Mouse (Mus musculus) forebrain, embryonic 15.5 days (tissue): Measurements from ENCODE around the gene Cntnap5a. TPM values are rescaled to one million over a fixed set of nuclear protein-coding genes. Genes with fewer than 3 reads are reported as not detected.
"Not testable (repeated sequence)": the region's sequence is repeated elsewhere in the genome, so short reads cannot be mapped to it uniquely, and the experiment has no call there.

ENCODE experiments used
- ATAC-seq: fragments of 200-750 bp; cut with Nextera tagmentation; replicated peaks from 2 replicates; pipeline ENCODE4 v1.8.0; 2017; ENCODE audit warnings: mild to moderate bottlenecking, moderate TSS enrichment, moderate library complexity
- H3K27ac ChIP-seq: fragments of 300-500 bp; sonication (generic); replicated peaks from 2 replicates; pipeline ENCODE4 v1.5.1; 2015; ENCODE audit warnings: mild to moderate bottlenecking, inconsistent platforms
- H3K27me3 ChIP-seq: fragments of 300-500 bp; sonication (generic); 2 replicates; pipeline ENCODE4 v1.6.1; 2015; ENCODE audit warnings: inconsistent platforms
- H3K36me3 ChIP-seq: fragments of 300-500 bp; sonication (generic); 2 replicates; pipeline ENCODE4 v1.6.1; 2015; ENCODE audit warnings: mild to moderate bottlenecking, inconsistent platforms
- H3K4me1 ChIP-seq: fragments of 300-500 bp; sonication (generic); 2 replicates; pipeline ENCODE4 v1.6.1; 2015; ENCODE audit warnings: inconsistent platforms
- H3K4me2 ChIP-seq: fragments of 300-500 bp; sonication (generic); replicated peaks from 2 replicates; pipeline ENCODE4 v1.6.1; 2015; ENCODE audit warnings: mild to moderate bottlenecking, inconsistent platforms
- H3K4me3 ChIP-seq: fragments of 300-500 bp; sonication (generic); 2 replicates; pipeline ENCODE4 v1.5.1; 2015; ENCODE audit warnings: mild to moderate bottlenecking, inconsistent platforms
- H3K9ac ChIP-seq: fragments of 300-500 bp; sonication (generic); replicated peaks from 2 replicates; pipeline ENCODE4 v1.6.1; 2015; ENCODE audit warnings: mild to moderate bottlenecking, inconsistent platforms
- H3K9me3 ChIP-seq: fragments of 300-500 bp; sonication (generic); 2 replicates; pipeline ENCODE4 v1.6.1; 2016; ENCODE audit warnings: inconsistent platforms
- WGBS: fragments of 180-500 bp; shearing (Covaris S2); methylation state at CpG from one replicate; pipeline ENCODE4 v1.1.7; 2015; ENCODE audit warnings: mixed read lengths; 5-methylcytosine and 5-hydroxymethylcytosine counted together
- polyA plus RNA-seq: library from polyadenylated mRNA; unstranded; fragments of >200 nt; fragmentation: Nextera tagmentation; extraction: Ambion mirVana; gene quantifications from 2 replicates; pipeline ENCODE4 v1.2.1, GENCODE M21; 2015

The Cntnap5a gene
- polyA plus RNA-seq, 1 experiment from 2014 or later, result 0.98 TPM

DNA sequence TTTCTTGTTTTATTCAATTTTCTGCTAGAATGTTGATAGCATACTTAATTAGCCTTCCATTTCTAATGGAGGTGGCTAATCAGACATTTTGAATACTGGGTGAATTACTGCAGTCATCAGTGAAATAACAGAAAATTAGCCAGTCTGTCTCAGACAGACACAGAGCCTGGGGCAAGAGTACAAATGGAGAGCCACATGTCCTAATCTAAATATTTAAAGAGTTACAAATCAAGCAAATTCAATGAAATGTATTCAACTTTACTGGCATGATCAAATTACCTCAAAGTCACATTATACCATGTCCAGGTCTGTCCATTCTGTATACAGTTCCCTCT, 423.1 kb downstream of the Cntnap5a start:
- peak; percentile 62 for ATAC-seq
- Histone ChIP-seq H3K4me1 (no peaks in the 10 kb centered on the region), H3K36me3 (no peaks in the 10 kb centered on the region), H3K27me3 (no peaks in the 10 kb centered on the region), H3K9me3 (no peaks in the 10 kb centered on the region), H3K4me3 (no peak overlapping the region), H3K27ac (no peak overlapping the region), H3K9ac (no peak overlapping the region), H3K4me2 (no peak overlapping the region)

DNA sequence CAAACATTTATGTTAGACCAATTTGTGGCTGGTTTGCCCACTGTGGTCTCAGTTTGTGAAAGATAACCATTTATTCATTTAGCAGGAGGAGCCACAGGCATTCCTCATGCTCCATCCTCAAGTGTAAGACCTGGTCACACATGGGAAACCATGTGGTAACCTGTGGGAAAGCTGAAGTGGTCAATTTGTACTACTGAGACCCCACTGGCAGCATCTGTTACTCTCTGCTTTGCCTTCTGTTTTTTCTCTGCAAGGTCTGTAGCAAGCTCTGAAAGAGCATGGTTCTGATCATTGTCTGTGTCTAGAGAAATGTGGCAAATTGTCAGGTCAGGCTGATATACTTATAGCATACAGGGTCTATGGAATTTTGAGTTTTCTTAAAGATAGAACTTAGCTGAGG, 423.8 kb downstream of the Cntnap5a start:
- no peak for ATAC-seq
- no peaks in the 10 kb centered on the region for H3K36me3 ChIP-seq
- H3K4me3 ChIP-seq, result no peak overlapping the region
- no peak overlapping the region for H3K27ac ChIP-seq
- no peaks in the 10 kb centered on the region for H3K27me3 ChIP-seq
- no peaks in the 10 kb centered on the region for H3K9me3 ChIP-seq
- H3K4me2 ChIP-seq, result no peak overlapping the region
- no peaks in the 10 kb centered on the region for H3K4me1 ChIP-seq
- H3K9ac ChIP-seq, result no peak overlapping the region

DNA sequence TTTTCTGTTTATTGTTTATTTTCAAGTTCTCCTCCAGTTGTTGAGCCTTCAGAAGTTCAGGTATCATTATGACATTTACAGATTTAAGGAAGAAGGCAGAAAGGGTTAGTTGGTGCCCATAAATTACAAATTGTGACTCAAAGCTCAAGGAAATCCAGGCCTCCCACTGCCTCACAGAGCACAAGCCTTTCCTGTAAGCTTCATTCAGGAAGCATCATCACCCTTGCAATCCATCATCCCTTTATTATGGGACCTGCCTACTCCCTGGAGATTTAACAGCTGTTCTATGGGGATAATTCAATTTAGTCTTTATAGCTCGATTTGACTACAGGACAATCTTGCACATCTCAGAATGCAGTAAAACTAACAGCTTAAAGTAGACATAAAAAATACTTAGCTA, 441.2 kb downstream of the Cntnap5a start:
- no peaks in the 10 kb centered on the region for H3K27me3 ChIP-seq
- WGBS, result 62% methylated on average over 1 of the region's 1 CpGs
- H3K4me2 ChIP-seq, result no peak overlapping the region
- no peak overlapping the region for H3K9ac ChIP-seq
- no peak overlapping the region for H3K27ac ChIP-seq
- H3K4me3 ChIP-seq, result no peak overlapping the region
- no peaks in the 10 kb centered on the region for H3K36me3 ChIP-seq
- H3K9me3 ChIP-seq, result no peaks in the 10 kb centered on the region
- no peaks in the 10 kb centered on the region for H3K4me1 ChIP-seq
- ATAC-seq, result no peak

DNA sequence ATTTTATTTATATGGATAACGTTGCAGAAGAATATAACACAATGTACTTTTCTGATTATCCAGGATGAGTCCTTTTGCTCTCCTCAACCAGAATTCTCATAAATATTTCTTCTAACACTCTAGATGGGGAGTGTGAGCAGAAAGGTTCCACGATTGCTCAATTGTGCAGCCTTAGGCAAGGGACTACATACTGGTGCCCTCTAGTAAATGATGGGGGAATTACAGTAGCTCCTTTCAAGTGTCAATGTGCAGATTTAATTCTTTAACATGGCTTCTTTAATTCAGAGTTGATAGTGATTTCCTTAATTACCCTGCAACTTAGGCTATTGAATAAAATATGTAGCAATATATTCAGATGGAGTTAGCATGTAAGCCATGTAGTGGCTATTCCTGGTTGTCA, 442.5 kb downstream of the Cntnap5a start:
- no peaks in the 10 kb centered on the region for H3K4me1 ChIP-seq
- WGBS, result 73% methylated on average over 2 of the region's 2 CpGs
- no peak for ATAC-seq

DNA sequence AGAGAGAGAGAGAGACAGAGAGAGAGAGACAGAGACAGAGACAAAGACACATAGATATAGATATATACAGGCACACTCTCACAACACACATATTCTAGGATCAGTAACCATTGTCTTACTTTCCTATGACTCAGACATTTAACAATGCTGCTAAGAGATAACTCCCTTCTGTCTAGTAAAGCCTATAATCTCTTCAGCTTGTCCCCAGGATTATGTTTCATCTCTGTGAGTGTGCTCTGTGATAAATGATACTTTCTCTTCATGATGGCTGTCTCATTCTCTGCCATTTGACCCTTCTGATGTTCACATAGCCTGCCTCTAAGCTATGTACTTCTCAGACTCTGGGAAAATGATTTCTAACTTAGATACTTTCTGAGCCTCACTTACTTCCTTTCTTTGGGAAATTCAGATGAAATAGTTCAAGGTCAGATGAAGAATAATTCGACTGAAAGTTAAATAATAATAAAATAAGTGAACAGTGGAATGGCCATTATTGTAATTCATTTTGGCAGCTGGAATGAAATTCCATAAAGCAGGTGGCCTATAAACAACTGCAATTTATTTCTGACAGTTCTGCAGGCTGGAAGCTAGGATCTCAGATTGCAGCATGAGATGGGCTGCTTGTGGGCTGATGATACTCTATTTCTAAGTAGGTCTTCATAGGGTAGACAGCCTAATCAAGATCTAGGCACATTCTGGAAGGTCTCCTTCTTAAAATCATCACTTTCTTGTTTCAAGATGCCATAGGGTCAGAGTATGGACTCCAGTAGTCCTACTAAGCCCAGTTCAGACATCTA, 444.1 kb downstream of the Cntnap5a start:
- H3K9me3 ChIP-seq, result no peaks in the 10 kb centered on the region
- no peaks in the 10 kb centered on the region for H3K4me1 ChIP-seq
- WGBS, result 66% methylated on average over 1 of the region's 1 CpGs
- H3K27me3 ChIP-seq, result no peaks in the 10 kb centered on the region
- no peak for ATAC-seq
- H3K4me3 ChIP-seq, result no peak overlapping the region
- no peak overlapping the region for H3K9ac ChIP-seq
- H3K27ac ChIP-seq, result no peak overlapping the region
- H3K36me3 ChIP-seq, result no peaks in the 10 kb centered on the region
- H3K4me2 ChIP-seq, result no peak overlapping the region

More for the DNA sequence above, 442.5 kb downstream of the Cntnap5a start:
- no peak overlapping the region for H3K4me3 ChIP-seq
- no peaks in the 10 kb centered on the region for H3K27me3 ChIP-seq
- no peak overlapping the region for H3K4me2 ChIP-seq
- no peaks in the 10 kb centered on the region for H3K9me3 ChIP-seq
- no peak overlapping the region for H3K9ac ChIP-seq
- H3K36me3 ChIP-seq, result no peaks in the 10 kb centered on the region
- no peak overlapping the region for H3K27ac ChIP-seq

DNA sequence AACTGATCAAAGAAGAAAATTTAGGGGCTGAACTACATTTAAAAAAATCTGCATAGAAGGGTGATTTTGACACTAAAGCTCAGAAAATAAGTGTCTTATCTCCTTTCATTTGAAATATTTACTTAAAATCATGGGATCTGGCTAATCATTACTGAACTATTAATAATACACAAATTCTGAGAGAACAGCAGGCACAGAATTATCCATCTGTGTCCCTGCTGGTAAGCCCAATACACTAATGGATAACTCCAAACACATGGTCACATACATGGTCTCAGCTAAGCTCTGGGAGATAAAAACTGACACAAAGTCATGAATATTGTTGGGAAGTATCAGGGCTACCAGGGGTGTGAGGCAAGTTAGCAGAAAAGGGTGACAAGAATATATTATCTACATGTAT, 447.9 kb downstream of the Cntnap5a start:
- H3K4me3 ChIP-seq, result no peak overlapping the region
- no peak overlapping the region for H3K4me2 ChIP-seq
- H3K9me3 ChIP-seq, result no peaks in the 10 kb centered on the region
- no peaks in the 10 kb centered on the region for H3K4me1 ChIP-seq
- H3K9ac ChIP-seq, result no peak overlapping the region
- H3K36me3 ChIP-seq, result no peaks in the 10 kb centered on the region
- no peak for ATAC-seq
- no peaks in the 10 kb centered on the region for H3K27me3 ChIP-seq
- H3K27ac ChIP-seq, result no peak overlapping the region

GRCm38 (mm10) chr1:116149764-116150369, 465.3 kb downstream of the Cntnap5a start:
- Histone ChIP-seq H3K27me3 (no peaks in the 10 kb centered on the region), H3K36me3 (no peaks in the 10 kb centered on the region), H3K4me2 (no peak overlapping the region), H3K9ac (no peak overlapping the region), H3K4me1 (no peaks in the 10 kb centered on the region), H3K9me3 (no peaks in the 10 kb centered on the region), H3K27ac (no peak overlapping the region), H3K4me3 (no peak overlapping the region)
- ATAC-seq, result 0 out of 2 replicates have a peak, but pooled peaks have one; percentile 26

GRCm38 (mm10) chr1:116184471-116184870, 499.9 kb downstream of the Cntnap5a start:
- Histone ChIP-seq H3K4me2 (no peak overlapping the region), H3K9me3 (no peaks in the 10 kb centered on the region), H3K36me3 (no peaks in the 10 kb centered on the region), H3K27ac (no peak overlapping the region), H3K9ac (no peak overlapping the region), H3K4me1 (no peaks in the 10 kb centered on the region), H3K4me3 (no peak overlapping the region), H3K27me3 (no peaks in the 10 kb centered on the region)
- ATAC-seq, result no peak
- 91% methylated on average over 2 of the region's 2 CpGs for WGBS

DNA sequence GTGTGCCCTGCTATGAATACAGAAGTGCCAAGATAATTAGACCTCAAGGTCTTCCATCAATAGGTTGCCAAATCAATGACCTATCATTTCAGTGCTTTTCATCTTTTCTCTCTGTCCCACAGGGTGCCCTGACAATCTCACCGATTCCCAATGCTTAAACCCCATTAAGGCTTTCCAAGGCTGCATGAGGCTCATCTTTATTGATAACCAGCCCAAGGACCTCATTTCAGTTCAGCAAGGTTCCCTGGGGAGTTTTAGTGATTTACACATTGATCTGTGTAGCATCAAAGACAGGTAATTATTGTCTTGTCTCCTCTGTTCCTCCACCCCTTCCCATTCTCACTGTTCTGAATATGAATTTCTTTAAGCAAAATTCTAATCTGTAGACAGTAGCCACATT, 503.6 kb downstream of the Cntnap5a start:
- not testable (repeated sequence) for ATAC-seq, H3K4me2 ChIP-seq, H3K9ac ChIP-seq, H3K27me3 ChIP-seq, H3K9me3 ChIP-seq, H3K27ac ChIP-seq, H3K36me3 ChIP-seq, H3K4me3 ChIP-seq, H3K4me1 ChIP-seq
- WGBS, result 37% methylated on average over 1 of the region's 1 CpGs

DNA sequence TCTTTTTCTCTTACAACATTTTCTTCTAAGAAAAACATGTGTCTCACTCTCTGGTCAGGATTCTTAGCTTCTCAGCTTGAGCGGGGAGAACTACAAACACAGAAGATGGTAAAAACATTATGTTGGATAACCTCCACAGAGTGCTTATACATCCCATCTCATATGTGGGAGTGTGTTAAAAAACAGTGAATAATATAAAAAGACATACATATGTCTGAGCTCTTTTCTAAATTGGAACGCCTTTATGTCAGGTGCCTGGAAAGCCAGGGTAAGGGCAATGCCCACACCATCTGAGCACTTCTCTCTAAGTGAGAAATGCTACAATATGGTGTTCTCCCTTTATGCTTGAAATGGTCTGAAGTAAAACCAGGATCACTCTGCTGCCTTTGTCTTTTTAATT, 507.7 kb downstream of the Cntnap5a start:
- 80% methylated on average over 2 of the region's 2 CpGs for WGBS
- no peak overlapping the region for H3K9ac ChIP-seq
- no peak; the same call in 1 of the 2 replicates for ATAC-seq

GRCm38 (mm10) chr1:116216883-116217282, 532.3 kb downstream of the Cntnap5a start:
- H3K9me3 ChIP-seq, result no peaks in the 10 kb centered on the region
- no peak overlapping the region for H3K9ac ChIP-seq
- H3K4me1 ChIP-seq, result no peaks in the 10 kb centered on the region
- no peak overlapping the region for H3K4me3 ChIP-seq
- H3K36me3 ChIP-seq, result no peaks in the 10 kb centered on the region
- H3K27me3 ChIP-seq, result no peaks in the 10 kb centered on the region
- H3K27ac ChIP-seq, result no peak overlapping the region
- H3K4me2 ChIP-seq, result no peak overlapping the region
- no peak for ATAC-seq

More for the DNA sequence above, 507.7 kb downstream of the Cntnap5a start:
- no peak overlapping the region for H3K27ac ChIP-seq
- no peaks in the 10 kb centered on the region for H3K27me3 ChIP-seq
- no peaks in the 10 kb centered on the region for H3K4me1 ChIP-seq
- no peaks in the 10 kb centered on the region for H3K9me3 ChIP-seq
- H3K36me3 ChIP-seq, result no peaks in the 10 kb centered on the region
- H3K4me2 ChIP-seq, result no peak overlapping the region
- no peak overlapping the region for H3K4me3 ChIP-seq

DNA sequence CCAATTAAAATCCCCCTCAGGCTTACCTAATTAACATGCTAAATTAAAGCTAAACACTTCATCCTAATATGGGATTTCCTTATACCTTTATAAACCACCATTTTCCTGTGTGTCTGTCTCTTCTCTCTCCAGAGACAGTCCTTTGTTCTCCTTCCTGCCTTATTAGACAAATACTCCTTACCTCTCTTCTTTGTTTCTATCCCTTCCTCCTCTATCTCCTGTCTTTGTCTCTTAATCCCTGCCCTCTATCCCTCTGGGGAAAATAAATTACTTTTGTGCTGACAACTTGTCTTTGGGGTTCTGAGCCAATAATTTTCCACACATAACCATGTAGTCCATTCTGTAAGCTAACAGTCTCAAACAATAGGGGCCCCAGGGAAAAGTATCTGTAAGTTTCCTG, 556.0 kb downstream of the Cntnap5a start:
- H3K9ac ChIP-seq, result no peak overlapping the region
- no peak overlapping the region for H3K4me2 ChIP-seq
- H3K27ac ChIP-seq, result no peak overlapping the region
- no peak for ATAC-seq
- no peaks in the 10 kb centered on the region for H3K4me1 ChIP-seq
- no peaks in the 10 kb centered on the region for H3K36me3 ChIP-seq
- H3K27me3 ChIP-seq, result no peaks in the 10 kb centered on the region
- H3K9me3 ChIP-seq, result no peaks in the 10 kb centered on the region
- no peak overlapping the region for H3K4me3 ChIP-seq

GRCm38 (mm10) chr1:116243856-116244255, 559.3 kb downstream of the Cntnap5a start:
- H3K9me3 ChIP-seq, result no peaks in the 10 kb centered on the region
- WGBS, result 94% methylated on average over 2 of the region's 2 CpGs

More at GRCm38 (mm10) chr1:116243856-116244255, 559.3 kb downstream of the Cntnap5a start:
- ATAC-seq, result no peak
- H3K4me1 ChIP-seq, result no peaks in the 10 kb centered on the region
- no peak overlapping the region for H3K4me2 ChIP-seq
- no peak overlapping the region for H3K4me3 ChIP-seq
- H3K9ac ChIP-seq, result no peak overlapping the region
- H3K27ac ChIP-seq, result no peak overlapping the region
- H3K36me3 ChIP-seq, result no peaks in the 10 kb centered on the region
- H3K27me3 ChIP-seq, result no peaks in the 10 kb centered on the region
